Mouse (Mus musculus) liver, embryonic 15.5 days (tissue): ENCODE results near the gene Gm5072. TPM values are rescaled to one million over a fixed set of nuclear protein-coding genes. Genes with fewer than 3 reads are reported as not detected.
"Not testable (repeated sequence)": the region's sequence is repeated elsewhere in the genome, so short reads cannot be mapped to it uniquely, and the experiment has no call there.

Experiments
- ATAC-seq: fragments of 200-750 bp; cut with Nextera tagmentation; 2 replicates; pipeline ENCODE4 v1.8.0; 2017; ENCODE audit warnings: moderate number of reproducible peaks, mild to moderate bottlenecking, moderate library complexity; ENCODE audit not compliant: insufficient read depth
- H3K27ac ChIP-seq: fragments of 300-500 bp; sonication (generic); replicated peaks from 2 replicates; pipeline ENCODE4 v1.5.1; 2015; ENCODE audit warnings: mild to moderate bottlenecking, inconsistent platforms
- H3K27me3 ChIP-seq: fragments of 300-500 bp; sonication (generic); 2 replicates; pipeline ENCODE4 v1.6.1; 2015; ENCODE audit warnings: mild to moderate bottlenecking, inconsistent platforms
- H3K36me3 ChIP-seq: fragments of 300-500 bp; sonication (generic); replicated peaks from 2 replicates; pipeline ENCODE4 v1.6.1; 2015; ENCODE audit warnings: moderate library complexity, mild to moderate bottlenecking, inconsistent platforms
- H3K4me1 ChIP-seq: fragments of 300-500 bp; sonication (generic); replicated peaks from 2 replicates; pipeline ENCODE4 v1.6.1; 2015; ENCODE audit warnings: inconsistent platforms
- H3K4me2 ChIP-seq: fragments of 300-500 bp; sonication (generic); 2 replicates; pipeline ENCODE4 v1.6.1; 2015; ENCODE audit warnings: moderate library complexity, mild to moderate bottlenecking, inconsistent platforms
- H3K4me3 ChIP-seq: fragments of 300-500 bp; sonication (generic); replicated peaks from 2 replicates; pipeline ENCODE4 v1.5.1; 2015; ENCODE audit warnings: mild to moderate bottlenecking, inconsistent platforms
- H3K9ac ChIP-seq: fragments of 300-500 bp; sonication (generic); 2 replicates; pipeline ENCODE4 v1.6.1; 2015; ENCODE audit warnings: moderate library complexity, mild to moderate bottlenecking, inconsistent platforms
- H3K9me3 ChIP-seq: fragments of 300-500 bp; sonication (generic); replicated peaks from 2 replicates; pipeline ENCODE4 v1.6.1; 2016; ENCODE audit warnings: inconsistent platforms
- WGBS: fragments of 180-500 bp; shearing (Covaris S2); methylation state at CpG from one replicate; pipeline ENCODE4 v1.1.7; 2015; ENCODE audit warnings: mixed read lengths; ENCODE audit not compliant: insufficient replicate concordance; 5-methylcytosine and 5-hydroxymethylcytosine counted together
- polyA plus RNA-seq: library from polyadenylated mRNA; unstranded; fragments of >200 nt; fragmentation: Nextera tagmentation; extraction: Ambion mirVana; gene quantifications from 2 replicates; pipeline ENCODE4 v1.2.1, GENCODE M21; 2015

The Gm5072 gene
- not detected in 2 replicates for polyA plus RNA-seq

GRCm38 (mm10) chrX:91392200-91392599 lies at the start of gene Gm5072:
Gene Gm5072, plus strand, starts transcription at chrX:91392500.
- not testable (repeated sequence) for H3K9me3 ChIP-seq, H3K4me2 ChIP-seq, H3K9ac ChIP-seq, H3K4me3 ChIP-seq, H3K4me1 ChIP-seq, H3K27ac ChIP-seq, ATAC-seq, H3K27me3 ChIP-seq, H3K36me3 ChIP-seq
- WGBS, result no CpG with 5 or more reads among the region's 5 CpGs

Other genes with a start within 250 kb of the Gm5072 start
- gene Mageb2, start 60.8 kb upstream of the Gm5072 start, polyA plus RNA-seq, result not detected in 2 replicates
- not detected in 2 replicates for gene Gm8914, start 87.6 kb downstream of the Gm5072 start, polyA plus RNA-seq
- not detected in 2 replicates for gene 1700084M14Rik, start 183.4 kb downstream of the Gm5072 start, polyA plus RNA-seq
- not detected in 2 replicates for gene Gm14781, start 239.7 kb downstream of the Gm5072 start, polyA plus RNA-seq